Mouse (Mus musculus) embryo, embryonic 10 days (tissue): ENCODE data around the gene Asb6.

ENCODE experiments used
- DNase-seq: peaks from one replicate; pipeline ENCODE4 v3.0.0-alpha.2; 2015; ENCODE audit warnings: low spot score

Gene Asb6

DNA sequence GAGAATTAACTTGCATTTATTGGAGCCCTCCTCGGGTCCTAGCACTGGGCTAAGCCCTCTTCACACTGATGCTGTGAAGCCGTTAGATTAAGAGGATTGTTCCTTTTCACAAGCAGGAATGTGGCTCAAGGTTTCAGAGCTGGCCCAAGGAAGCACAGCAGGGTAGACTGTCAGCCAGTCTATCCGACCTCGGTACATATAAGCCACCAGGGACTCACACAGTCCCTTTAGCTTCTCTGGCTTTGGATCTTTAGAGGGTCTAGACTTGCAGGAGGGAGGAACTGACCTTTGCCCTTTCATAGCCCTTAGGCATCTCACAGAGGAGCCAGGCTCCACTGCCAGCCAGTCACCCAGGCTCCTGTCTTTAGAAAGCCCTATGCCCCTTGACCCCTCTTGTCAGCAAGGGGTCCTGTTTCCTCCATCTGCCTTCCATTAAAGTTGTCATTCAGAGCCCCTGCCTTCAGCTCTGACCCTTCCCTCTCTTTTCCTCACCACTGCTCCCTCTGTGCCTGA, at the start of gene Asb6:
Gene Asb6, minus strand, starts transcription at position 51 of the 513 bp plus-strand sequence.
- DNase-seq, result peak; percentile 90

DNA sequence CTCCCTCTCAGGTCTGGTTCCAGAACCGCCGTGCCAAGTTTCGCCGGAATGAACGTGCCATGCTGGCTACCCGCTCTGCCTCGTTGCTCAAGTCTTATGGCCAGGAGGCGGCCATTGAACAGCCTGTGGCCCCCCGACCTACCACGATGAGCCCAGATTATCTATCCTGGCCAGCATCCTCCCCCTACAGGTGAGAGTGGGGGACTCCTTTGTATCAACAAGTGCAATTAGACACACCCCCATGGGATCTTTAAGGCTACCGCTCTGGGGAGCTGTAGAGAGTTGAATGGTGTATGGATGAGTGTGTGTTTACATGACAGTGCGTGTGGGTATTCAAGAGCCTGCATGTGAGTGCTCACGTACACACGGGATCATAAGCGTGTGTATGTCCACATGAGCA, 49.3 kb upstream of the Asb6 start:
- DNase-seq, result no peak

- peak; percentile 51 for DNase-seq
Measured at GRCm38 (mm10) chr2:30875621-30876432, 45.7 kb upstream of the Asb6 start.

GRCm38 (mm10) chr2:30875096-30875495, 45.0 kb upstream of the Asb6 start:
- DNase-seq, result no peak

GRCm38 (mm10) chr2:30874445-30874844, 44.3 kb upstream of the Asb6 start:
- no peak for DNase-seq

- peak; percentile 47 for DNase-seq
Measured at GRCm38 (mm10) chr2:30872669-30873068, 42.5 kb upstream of the Asb6 start.

DNA sequence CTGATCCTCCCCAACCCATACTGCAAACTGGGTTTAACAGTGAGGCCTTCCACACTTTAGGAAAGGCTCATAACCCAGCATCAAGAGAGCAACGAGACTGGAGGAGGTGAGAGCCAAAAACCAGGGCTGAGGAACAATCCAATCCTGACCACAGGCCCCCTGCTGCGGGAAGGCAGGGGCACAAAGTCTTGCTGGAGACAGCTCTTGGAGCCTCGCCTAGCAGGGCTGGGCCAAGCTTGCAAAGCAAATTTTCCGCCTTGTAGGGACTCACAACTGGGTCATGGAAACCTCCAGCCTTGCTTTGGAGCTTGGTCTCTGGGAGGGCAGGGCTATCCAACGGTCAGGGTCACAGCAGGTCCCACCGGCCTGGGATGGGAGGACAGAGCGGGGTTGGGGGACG, 40.7 kb upstream of the Asb6 start:
- DNase-seq, result no peak

GRCm38 (mm10) chr2:30865426-30865825, 35.3 kb upstream of the Asb6 start:
- no peak for DNase-seq

- no peak for DNase-seq
Measured at GRCm38 (mm10) chr2:30864968-30865381, 34.8 kb upstream of the Asb6 start.

DNA sequence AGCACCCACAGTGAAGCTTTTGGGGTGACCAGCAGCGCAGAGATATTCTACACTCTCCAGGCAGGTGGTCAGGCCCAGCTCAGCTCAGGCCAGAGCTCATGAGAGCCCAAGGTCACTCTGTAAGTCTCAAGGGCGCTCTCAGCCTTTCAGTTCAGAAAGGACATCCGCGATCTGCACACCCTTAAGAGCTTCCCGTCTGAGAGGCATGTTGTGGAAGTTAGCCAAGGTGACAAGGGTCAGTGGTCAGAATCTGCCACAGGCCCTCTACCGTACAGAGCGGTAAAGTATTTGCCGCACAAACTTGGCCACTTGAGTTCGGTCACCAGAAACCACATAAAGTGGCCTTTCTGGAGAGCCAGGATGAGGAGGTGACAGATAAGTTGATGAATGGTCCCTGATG, 33.4 kb upstream of the Asb6 start:
- DNase-seq, result no peak

DNA sequence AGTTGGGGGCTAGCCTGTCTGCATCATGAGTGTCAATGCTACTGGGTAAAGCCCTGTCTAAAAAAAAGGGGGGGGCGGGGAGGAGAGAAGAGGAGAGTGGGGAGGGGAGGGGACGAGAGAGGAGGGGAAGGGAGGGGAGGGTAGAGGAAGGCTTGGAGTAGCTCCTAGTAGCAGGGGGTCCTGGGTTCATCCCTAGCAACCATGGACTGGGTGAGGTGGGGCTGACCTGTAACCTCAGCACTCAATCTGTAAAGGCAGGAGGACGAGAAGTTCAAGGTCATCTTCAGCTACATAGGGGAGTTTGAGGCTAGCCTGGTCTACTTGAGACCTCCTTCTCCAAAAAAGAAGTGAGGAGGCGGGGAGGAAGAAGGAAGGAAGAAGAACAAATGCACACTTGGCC, 31.9 kb upstream of the Asb6 start:
- DNase-seq, result no peak

GRCm38 (mm10) chr2:30859782-30860181, 29.6 kb upstream of the Asb6 start:
- DNase-seq, result no peak

DNA sequence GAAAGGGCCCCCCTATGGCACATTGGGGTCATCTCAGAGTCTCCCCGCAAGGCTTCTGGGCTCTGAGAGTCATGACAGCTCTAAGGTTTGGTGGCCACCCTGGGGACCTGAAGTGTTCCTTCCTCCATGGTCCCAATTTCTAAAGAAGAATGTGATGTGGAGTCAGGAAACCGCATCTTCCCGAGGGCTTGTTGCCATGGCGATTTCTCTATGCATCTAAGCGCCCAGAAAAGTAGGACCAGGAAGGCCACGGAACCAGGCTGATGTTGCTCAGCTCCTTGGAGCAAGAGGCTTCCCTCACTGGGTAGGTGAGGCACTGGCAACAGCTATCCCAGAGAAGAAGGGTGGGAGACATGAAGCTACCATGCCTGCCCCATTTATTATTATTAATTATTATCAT, 26.9 kb upstream of the Asb6 start:
- DNase-seq, result no peak

GRCm38 (mm10) chr2:30852771-30853313, 22.7 kb upstream of the Asb6 start:
- DNase-seq, result no peak

GRCm38 (mm10) chr2:30850581-30850980, 20.4 kb upstream of the Asb6 start:
- no peak for DNase-seq

DNA sequence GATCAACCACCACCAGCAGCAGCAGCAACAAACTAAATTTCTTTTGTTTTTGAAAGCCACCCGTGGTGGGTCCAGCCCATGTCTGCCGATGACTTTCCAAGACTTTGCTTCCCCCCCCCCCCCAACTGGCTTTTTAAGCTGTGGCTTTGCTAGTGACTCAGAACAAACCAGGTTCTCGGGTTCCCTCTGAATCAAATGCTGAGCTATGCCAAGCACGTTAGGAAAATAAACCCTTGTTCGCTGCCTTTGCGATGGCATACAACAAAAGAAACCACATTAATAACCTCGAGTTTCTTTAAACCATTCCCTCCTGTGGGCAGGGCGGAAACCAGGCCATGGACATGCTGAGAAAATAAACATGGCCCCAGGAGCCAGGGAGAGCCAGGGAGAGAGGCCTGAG, 18.1 kb upstream of the Asb6 start:
- no peak for DNase-seq

DNA sequence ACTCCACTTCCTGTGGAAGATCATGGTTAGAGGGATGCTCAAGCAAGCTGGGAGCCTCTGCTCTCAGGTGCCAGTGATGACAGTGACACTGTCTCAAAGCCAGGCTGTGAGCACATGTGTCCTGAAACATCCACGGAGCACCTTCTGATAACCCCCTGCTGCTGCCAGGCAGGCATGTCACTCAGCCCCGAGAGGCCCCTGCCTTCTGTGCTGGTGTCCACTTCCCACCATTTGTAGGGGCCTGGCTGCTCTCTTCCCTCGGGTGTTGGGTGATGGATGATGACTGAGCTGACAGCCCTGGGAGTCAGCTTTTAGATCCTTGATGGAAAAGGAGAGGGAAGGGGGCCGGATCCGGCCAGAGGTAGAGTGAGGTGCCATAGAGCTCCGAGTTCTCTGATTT, 16.6 kb upstream of the Asb6 start:
- peak; percentile 63 for DNase-seq

DNA sequence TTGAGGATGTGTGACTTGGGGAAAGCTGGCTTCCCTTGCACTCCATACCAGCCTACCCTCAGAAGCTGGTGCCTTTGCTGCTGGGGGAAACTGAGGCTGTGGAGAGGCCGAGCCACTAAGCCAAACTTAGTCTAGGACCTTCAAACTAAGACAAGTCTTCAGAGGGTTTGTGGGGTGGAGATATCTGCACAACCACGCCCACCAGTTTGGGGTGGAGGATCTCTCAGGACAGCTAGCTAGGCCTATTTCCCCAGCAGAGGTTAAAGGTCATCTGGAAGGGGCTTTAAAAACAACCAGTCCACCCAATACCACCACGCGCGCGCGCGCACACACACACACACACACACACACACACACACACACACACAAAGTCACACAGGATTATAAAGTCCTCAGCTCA, 16.1 kb upstream of the Asb6 start:
- peak; percentile 67 for DNase-seq

- DNase-seq, result peak; percentile 55
Measured at GRCm38 (mm10) chr2:30845152-30846070, 15.3 kb upstream of the Asb6 start.

DNA sequence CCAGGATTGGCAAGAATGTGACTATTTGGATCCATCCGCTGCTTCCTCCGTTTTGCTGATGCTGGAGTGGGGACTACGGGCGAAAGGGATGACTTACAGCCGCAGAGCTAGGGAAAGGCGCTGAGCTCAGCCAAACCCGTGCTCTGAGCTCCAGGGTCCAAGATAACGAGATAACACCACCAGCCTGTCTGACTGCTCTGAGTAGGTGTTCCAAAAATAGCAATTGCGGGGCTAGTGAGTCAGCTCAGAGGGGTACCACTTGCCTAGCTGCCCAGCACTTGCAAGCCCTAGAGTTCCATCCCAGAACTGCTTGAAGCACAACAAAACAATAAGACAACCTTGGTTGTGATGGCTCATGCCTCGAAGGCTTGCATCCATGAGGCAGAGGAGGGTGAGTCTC, 12.5 kb upstream of the Asb6 start:
- no peak for DNase-seq

GRCm38 (mm10) chr2:30836238-30836990, 6.3 kb upstream of the Asb6 start:
- DNase-seq, result peak; percentile 37
